Mouse (Mus musculus) left cerebral cortex, adult 18-20 months (tissue): ENCODE data around the gene Syf2. TPM values are rescaled to one million over a fixed set of nuclear protein-coding genes. Genes with fewer than 3 reads are reported as not detected.

Experiments
- DNase-seq, 2 experiments: peaks; one replicate each; pipeline ENCODE4 v3.0.0; 2021 to 2022; ENCODE audit warnings: low spot score in 2 of 2, mixed read lengths in 1 of 2
- total RNA-seq, 2 experiments: library from RNA; stranded (reverse); gene quantifications; 2 replicates each; pipeline ENCODE4 v1.2.3; 2021

The Syf2 gene
- total RNA-seq, 2 experiments from 2014 or later, result 59.9 to 63.6 TPM

- DNase-seq, result no peak
Measured at GRCm38 (mm10) chr4:134967887-134968604, 37.3 kb downstream of the Syf2 start.

- DNase-seq, result no peak
Measured at GRCm38 (mm10) chr4:134968605-134968976, 37.9 kb downstream of the Syf2 start.

- peak in 1 of 2 experiments; percentile 10 for DNase-seq
Measured at GRCm38 (mm10) chr4:134975261-134975928, 44.7 kb downstream of the Syf2 start.

- no peak for DNase-seq
Measured at GRCm38 (mm10) chr4:134975929-134976308, 45.2 kb downstream of the Syf2 start.

- no peak for DNase-seq
Measured at GRCm38 (mm10) chr4:134978930-134979329, 48.2 kb downstream of the Syf2 start.

- DNase-seq, result no peak
Measured at GRCm38 (mm10) chr4:134981959-134982431, 51.3 kb downstream of the Syf2 start.

GRCm38 (mm10) chr4:134983136-134983535 lies 52.4 kb downstream of the Syf2 start:
- no peak for DNase-seq

GRCm38 (mm10) chr4:134984555-134984954 lies 53.9 kb downstream of the Syf2 start:
- no peak for DNase-seq

GRCm38 (mm10) chr4:134985626-134986335 lies 55.1 kb downstream of the Syf2 start:
- DNase-seq, result no peak

- no peak for DNase-seq
Measured at GRCm38 (mm10) chr4:134986336-134986635, 55.6 kb downstream of the Syf2 start.

GRCm38 (mm10) chr4:134986963-134987362 lies 56.3 kb downstream of the Syf2 start:
- DNase-seq, result no peak

Other genes with a start within 250 kb of the Syf2 start
- gene Man1c1, start 226.6 kb upstream of the Syf2 start, total RNA-seq, result 10 to 100 TPM; 44.5 to 45.6 TPM
- 1 to 10 TPM; 1.8 to 3.1 TPM for gene Ldlrap1, start 162.9 kb upstream of the Syf2 start, total RNA-seq
- gene Maco1, start 77.6 kb upstream of the Syf2 start, total RNA-seq, result 10 to 100 TPM; 55.2 to 55.3 TPM
- not detected for gene Rhd, start 66.4 kb upstream of the Syf2 start, total RNA-seq
- 100 to 1,000 TPM; 119 to 127 TPM for gene Tmem50a, start 15.9 kb upstream of the Syf2 start, total RNA-seq
- 100 to 1,000 TPM; 248 to 297 TPM for gene Rsrp1, start 7.3 kb upstream of the Syf2 start, total RNA-seq
- under 1 TPM in 1 of 2 experiments, not detected in 1; 0.12 TPM for gene Runx3, start 189.8 kb downstream of the Syf2 start, total RNA-seq